Mouse (Mus musculus) left cerebral cortex, postnatal 4 days (tissue): ENCODE results near the gene Foxb1. TPM values are rescaled to one million over a fixed set of nuclear protein-coding genes. Genes with fewer than 3 reads are reported as not detected.
A peak's percentile ranks its signal among the peaks of the same experiment; 100 is the strongest.

ENCODE experiments used
- DNase-seq: peaks from one replicate; pipeline ENCODE4 v3.0.0-alpha.2; 2022
- intact Hi-C: fragments of 180-260 bp; cut with DNase I; formaldehyde crosslinking; loops from one replicate; pipeline ENCODE4 v1.15.1; 2025
- total RNA-seq, 2 experiments: library from RNA; stranded (reverse); gene quantifications; 2 replicates each; pipeline ENCODE4 v1.2.3; 2021

The Foxb1 gene
- under 1 TPM in 1 of 2 experiments, not detected in 1; 0.34 TPM for total RNA-seq

DNA sequence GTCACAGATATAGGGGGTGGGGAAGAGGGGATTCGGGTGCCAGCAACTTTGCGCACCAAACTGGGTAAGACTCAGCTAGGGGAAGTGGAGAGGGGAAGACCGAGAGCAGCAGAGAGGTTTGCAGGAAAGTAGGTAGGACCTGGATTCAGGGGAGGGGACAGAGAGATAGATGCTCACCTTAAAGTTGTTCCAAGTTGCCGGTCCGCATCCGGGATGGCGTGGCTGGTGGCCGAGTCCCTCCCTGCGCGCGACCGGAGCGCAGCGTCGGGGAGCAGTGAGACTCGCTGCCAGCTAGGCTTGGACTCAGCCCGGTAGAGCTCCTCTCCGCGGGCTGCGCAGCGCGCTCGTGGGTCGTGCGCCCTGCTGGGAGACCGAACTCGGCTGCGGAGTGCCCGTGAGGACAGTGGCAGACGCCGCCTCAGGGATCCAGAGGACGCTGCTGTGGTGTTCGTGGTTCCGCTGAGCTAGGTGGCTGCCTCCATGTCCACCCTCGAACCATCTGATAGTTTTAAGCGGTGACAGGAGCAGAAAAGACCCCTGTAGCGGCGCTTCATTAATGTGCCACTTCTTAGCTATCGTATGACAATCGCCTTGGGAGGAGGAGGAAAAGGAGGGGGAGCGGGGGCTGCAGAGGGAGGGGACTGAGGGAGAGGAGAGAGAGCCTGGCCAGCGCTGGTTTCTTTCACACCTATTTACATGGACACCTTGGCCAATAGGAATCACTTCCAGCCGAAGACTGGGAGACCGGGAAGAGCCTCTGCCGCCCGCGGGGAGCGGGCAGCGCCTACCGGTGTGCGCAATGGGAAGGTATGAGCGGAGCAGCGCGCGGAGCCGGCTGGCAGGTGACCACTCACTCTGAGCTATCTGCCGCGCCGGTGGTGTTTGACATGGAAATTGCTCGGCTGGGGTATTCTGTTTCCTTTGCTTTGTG, at the start of gene Foxb1:
TSS of gene Foxb1 (minus strand) at position 570 of the 931 bp plus-strand sequence.
- intact Hi-C loops, result no loop called here
- no peak for DNase-seq

GRCm38 (mm10) chr9:69790562-69790961, 29.8 kb upstream of the Foxb1 start:
- peak; percentile 38 for DNase-seq
- intact Hi-C loops, result no loop called here

DNA sequence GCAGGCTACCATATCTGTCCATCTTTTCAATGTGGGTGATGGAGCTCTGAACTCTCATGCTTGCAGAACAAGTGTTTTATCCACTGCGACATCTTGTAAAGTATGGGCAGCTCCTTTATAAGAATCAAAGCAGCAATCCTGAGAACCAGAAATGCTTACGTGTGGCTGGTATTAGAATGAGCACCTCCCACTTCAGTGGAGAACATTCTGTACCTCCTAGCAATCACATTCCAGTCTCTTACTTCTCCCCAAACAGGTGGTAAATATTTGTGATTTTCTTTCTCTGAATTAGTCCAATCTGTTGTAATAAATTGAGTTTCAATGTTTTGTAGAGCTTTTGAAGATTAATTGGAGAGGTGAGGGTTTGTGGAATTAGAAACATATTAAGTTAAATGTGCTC, 19.3 kb upstream of the Foxb1 start:
- intact Hi-C loops, result no loop called here
- no peak for DNase-seq

- intact Hi-C loops, result loop anchor here (5.0 kb wide), 2 partner anchors 217 to 263 kb away; partner anchors contain the start of gene Bnip2
- DNase-seq, result no peak
These were observed 9.3 kb upstream of the Foxb1 start for GRCm38 (mm10) chr9:69769949-69770585.

DNA sequence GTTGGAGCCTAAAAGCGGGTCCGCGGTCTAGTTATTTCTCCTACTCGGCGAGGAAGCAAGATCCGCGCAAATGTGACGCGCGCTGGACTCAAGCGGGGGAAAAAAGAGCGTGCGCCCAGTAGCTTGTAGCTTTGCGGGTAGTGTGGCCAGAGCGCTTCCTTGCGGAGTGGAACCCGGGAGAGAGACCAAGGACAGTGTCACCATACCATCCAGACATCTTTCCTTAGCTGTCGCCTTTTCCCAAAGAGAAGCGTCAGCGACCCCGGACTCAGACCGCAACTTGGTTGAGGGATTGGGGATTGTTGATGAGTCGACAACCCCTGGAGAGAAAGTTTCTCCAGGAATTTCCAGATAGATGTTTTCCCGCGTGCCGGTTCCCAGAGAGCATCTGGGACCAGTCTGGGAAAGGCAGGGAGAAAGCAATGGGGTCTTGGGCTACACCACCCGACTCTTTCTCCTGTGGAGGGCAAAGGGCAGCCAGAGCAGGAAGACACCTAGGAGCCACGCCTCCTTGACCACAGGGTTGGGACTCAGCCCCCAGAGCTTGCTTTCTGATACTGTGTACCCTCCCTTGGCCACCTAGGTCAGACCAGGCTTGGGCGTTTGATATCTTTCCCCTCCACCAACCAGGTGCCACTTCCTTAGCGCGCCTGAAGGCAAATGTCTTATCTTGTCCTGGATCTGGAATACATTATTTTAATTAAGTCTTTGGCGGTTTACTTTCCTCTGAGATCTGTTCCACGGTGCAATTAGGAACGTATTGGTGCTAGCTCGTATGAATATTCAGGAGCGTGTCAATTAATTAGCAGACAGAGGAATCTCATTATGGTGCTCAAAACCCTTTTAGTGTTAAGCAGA, 8.6 kb upstream of the Foxb1 start:
- DNase-seq, result no peak
- intact Hi-C loops, result loop anchor here (5.0 kb wide), 2 partner anchors 218 to 262 kb away; partner anchors contain the start of gene Bnip2

DNA sequence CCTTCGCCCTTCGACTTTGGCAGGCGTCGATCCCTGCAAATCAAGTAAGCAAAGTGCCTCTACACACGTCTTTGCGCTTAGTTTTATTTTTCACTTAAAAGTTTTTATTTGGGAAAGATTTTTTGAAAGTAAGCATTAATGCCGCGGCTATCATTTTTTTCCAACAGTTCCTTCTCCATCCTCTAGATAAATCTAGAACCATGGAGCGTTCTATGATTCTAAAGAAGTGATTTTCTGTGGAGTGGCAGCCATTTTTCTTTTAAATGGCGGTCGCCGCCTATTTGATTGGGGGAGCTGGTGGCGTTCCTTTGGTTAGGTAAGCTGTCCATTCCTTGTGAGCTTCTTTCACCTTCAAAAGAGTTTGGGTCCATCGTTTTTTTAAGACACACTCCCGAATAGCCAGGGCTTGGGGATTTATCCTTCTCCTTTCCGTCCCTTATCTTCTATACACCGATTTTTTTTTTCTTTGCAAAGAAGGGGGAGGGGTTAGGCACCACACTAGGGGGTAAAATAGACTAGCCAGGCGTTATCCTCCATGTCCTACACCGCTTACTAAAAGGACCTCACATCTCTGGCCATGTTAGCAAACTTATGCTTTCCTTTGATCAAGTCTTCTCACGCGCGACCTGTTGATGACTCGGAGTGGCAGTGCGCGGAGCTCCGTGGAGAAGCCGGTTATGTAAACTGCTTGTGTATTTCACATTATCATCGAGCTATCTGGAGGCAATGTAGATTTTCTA, 7.6 kb upstream of the Foxb1 start:
- intact Hi-C loops, result loop anchor here (5.0 kb wide), 2 partner anchors 219 to 261 kb away; partner anchors contain the start of gene Bnip2
- DNase-seq, result no peak

DNA sequence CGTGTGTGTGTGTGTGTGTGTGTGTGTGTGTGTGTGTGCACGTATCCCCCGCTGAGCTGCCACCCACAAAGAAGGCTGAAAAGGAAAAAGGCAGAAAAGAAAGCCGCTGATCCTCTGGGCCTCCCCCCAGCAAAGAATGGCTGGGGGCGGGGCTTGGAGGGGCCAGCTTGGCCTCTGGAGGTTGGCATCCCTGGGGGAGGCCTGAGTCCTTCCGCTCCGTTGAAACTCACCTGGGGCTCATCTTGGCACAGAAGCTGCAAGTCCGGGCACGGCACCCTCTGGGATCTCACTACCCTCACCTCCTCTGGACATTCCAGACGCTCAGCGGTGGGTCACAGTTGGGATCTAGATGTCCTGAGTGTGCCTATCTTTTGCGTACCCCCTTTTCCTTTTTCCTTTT, 6.7 kb upstream of the Foxb1 start:
- intact Hi-C loops, result loop anchor here (5.0 kb wide), 2 partner anchors 220 to 260 kb away; partner anchors contain the start of gene Bnip2
- no peak for DNase-seq

DNA sequence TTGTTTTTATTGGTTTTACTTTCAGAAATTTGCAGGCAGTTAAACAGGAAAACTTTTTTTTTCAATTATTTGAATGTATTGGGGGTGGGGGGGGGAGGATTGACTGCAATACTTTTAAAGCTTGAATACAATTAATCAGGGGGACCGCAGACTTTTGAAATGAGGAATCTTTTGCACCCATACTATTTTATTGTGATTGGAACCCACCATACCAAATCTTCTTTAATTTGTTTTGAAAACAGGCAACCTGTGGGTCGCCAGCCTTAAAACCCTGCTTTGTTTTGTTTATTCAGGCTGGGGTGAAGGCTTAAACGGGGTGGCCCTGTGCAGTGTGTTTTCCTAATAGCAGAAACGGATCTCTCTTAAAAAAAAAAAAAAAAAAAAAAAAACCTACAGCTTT, 6.2 kb upstream of the Foxb1 start:
- intact Hi-C loops, result loop anchor here (5.0 kb wide), 2 partner anchors 220 to 260 kb away; partner anchors contain the start of gene Bnip2

DNA sequence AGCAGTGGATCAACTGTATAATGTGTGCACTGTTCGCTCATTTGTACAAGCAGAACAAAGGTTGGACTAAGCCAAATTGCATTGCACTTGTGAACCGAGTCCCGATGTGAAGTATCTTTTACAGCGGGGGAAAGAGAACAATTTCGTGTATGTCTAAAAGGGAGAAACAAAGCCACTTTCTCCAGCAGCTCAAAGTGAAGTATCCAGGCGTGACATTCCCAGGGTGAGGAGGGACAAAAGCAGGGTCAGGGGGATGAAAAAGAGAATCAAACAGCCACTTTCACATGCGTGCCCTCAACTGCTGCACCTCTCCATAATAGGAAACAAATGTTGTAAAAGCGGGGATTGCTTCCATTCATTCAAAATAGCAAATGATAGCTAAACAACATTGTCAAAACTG, 5.6 kb upstream of the Foxb1 start:
- intact Hi-C loops, result loop anchor here (5.0 kb wide), 2 partner anchors 221 to 259 kb away; partner anchors contain the start of gene Bnip2
- DNase-seq, result no peak

More for the DNA sequence above, 6.2 kb upstream of the Foxb1 start:
- no peak for DNase-seq

- DNase-seq, result no peak
- intact Hi-C loops, result loop anchor here (5.0 kb wide), 2 partner anchors 222 to 258 kb away; partner anchors contain the start of gene Bnip2
These were observed 4.8 kb upstream of the Foxb1 start for GRCm38 (mm10) chr9:69765483-69766050.

DNA sequence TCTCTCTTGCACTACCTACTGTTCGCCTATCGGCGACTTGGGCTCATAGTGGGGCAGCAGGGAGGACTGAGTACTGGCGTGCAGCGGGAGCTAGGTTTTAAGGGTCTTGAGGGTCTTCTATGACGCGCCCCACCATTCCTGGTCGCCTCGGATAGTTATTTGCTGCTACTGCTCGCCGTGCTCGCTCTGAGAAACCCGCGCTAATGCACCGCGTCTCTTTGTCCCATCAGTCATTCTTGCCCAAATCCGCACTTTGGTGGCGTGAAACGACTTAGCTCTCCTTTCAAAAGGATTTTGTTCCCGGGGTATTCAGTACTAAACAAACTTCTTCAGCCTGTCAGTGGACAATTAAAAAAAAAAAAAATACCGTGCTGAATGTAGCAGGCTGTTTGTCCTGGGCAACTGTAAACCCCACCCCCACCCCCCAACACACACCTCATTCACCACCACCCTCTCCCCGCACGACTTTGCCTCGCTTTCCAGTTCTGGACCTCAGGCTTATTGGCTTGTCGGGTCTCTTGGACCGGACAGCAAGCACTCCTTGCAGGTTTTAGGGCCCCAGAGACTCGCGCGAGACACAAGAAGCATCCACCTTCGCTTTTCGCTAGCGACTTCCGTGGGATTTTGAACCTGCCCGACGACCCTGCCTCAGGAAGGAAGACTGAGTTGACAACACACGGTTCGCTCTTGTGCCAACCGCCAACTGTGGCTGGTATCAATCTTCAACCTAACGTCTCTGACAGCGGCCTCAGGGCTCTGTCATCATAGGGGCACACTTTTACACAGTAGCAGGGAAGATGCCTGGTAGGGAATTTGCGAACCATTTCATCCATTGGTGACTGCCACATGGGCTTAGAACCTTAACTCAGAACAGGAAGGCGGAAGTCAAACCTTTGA, 4.1 kb upstream of the Foxb1 start:
- DNase-seq, result no peak
- intact Hi-C loops, result loop anchor here (5.0 kb wide), 2 partner anchors 222 to 258 kb away; partner anchors contain the start of gene Bnip2

- no peak for DNase-seq
- intact Hi-C loops, result no loop called here
These were observed 3.2 kb upstream of the Foxb1 start for GRCm38 (mm10) chr9:69763681-69764585.

GRCm38 (mm10) chr9:69762703-69763102, 2.0 kb upstream of the Foxb1 start:
- no peak for DNase-seq
- intact Hi-C loops, result no loop called here

DNA sequence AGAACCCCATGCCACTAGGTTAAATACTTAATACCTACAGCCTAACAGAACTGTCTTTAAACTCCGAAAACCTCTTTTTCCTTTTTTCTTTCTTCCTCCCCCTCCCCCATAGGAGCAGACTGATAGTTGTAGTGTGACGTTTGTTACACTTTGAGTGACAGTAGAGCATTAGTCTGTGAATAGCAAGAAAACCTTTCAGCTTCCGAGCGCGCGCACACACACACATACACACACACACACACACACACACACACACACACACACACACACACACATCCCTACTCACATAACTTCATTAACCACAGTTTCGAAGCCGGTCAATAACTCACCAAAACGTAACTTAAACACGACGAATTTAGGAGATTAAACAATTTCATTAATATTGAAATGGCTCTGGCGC, 1.5 kb upstream of the Foxb1 start:
- intact Hi-C loops, result no loop called here
- DNase-seq, result no peak

GRCm38 (mm10) chr9:69761569-69761968, 829 bp upstream of the Foxb1 start:
- intact Hi-C loops, result no loop called here

DNA sequence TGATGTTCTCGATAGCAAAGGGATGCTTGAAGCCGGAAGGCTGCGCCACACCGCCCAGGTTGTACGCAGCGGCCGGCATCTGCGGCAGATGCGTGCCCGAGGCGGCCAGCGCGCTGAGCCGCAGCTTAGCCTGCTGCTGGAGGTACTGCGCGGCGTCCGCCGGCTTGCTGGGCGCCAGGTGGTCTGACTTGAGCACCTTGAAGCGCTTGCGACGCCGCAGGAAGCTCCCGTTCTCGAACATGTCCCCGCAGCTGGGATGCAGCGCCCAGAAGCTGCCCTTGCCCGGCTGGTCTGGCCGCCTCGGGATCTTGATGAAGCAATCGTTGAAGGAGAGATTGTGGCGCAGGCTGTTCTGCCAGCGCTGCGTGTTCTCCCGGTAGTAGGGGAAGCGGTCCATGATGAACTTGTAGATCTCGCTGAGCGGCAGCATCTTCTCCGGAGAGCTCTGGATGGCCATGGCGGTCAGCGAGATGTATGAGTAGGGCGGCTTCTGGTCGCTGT, 969 bp downstream of the Foxb1 start:
- intact Hi-C loops, result no loop called here
- no peak for DNase-seq

More at GRCm38 (mm10) chr9:69761569-69761968, 829 bp upstream of the Foxb1 start:
- DNase-seq, result no peak
